Mouse (Mus musculus) erythroblast, adult 5-6 weeks (primary cell): ENCODE results near the gene Fah. TPM values are rescaled to one million over a fixed set of nuclear protein-coding genes. Genes with fewer than 3 reads are reported as not detected.

Experiments
- total RNA-seq, 2 experiments: library from RNA; stranded (forward) in 1 of 2; stranded (reverse) in 1 of 2; fragments of 150-400 nt in 1 of 2; fragments of 200-764, 138-1000 nt in 1 of 2; gene quantifications; 2 replicates each; pipeline versions ENCODE4 v1.2.3 to v1.2.4; 2015 to 2017; ENCODE audit warnings: low replicate concordance in 2 of 2

The Fah gene
- total RNA-seq, 2 experiments from 2014 or later: not detected

Other genes starting within 250 kb of the Fah start
- not detected in 2 replicates for gene Arnt2, start 196.5 kb downstream of the Fah start, total RNA-seq (2015; ENCODE audit: low replicate concordance)
- gene Arnt2, start 196.5 kb downstream of the Fah start, total RNA-seq (2017; ENCODE audit: low replicate concordance): not detected in 2 replicates
- gene Gm2115, start 77.8 kb downstream of the Fah start, total RNA-seq (2015; ENCODE audit: low replicate concordance): not detected in 2 replicates
- gene Gm2115, start 77.8 kb downstream of the Fah start, total RNA-seq (2017; ENCODE audit: low replicate concordance): 0.43 TPM in 1 of 2 replicates, not detected in the other
- 436 and 450 TPM in 2 replicates for gene Zfand6, start 83.2 kb upstream of the Fah start, total RNA-seq (2015; ENCODE audit: low replicate concordance)
- 548 and 626 TPM in 2 replicates for gene Zfand6, start 83.2 kb upstream of the Fah start, total RNA-seq (2017; ENCODE audit: low replicate concordance)
- gene Olfr291, start 246.8 kb upstream of the Fah start, total RNA-seq (2015; ENCODE audit: low replicate concordance): not detected in 2 replicates
- gene Olfr291, start 246.8 kb upstream of the Fah start, total RNA-seq (2017; ENCODE audit: low replicate concordance): not detected in 2 replicates